Mouse (Mus musculus) ES-Bruce4 (cell line): Measurements from ENCODE around the gene Ptprg.

Experiments
- CTCF ChIP-seq: IDR thresholded peaks from one replicate; pipeline ENCODE4 v1.8.1; 2011; ENCODE audit warnings: low read depth, low read length
- POLR2A ChIP-seq: IDR thresholded peaks from one replicate; pipeline ENCODE4 v1.8.1; 2011; ENCODE audit warnings: low read length; ENCODE audit not compliant: insufficient read depth

DNA sequence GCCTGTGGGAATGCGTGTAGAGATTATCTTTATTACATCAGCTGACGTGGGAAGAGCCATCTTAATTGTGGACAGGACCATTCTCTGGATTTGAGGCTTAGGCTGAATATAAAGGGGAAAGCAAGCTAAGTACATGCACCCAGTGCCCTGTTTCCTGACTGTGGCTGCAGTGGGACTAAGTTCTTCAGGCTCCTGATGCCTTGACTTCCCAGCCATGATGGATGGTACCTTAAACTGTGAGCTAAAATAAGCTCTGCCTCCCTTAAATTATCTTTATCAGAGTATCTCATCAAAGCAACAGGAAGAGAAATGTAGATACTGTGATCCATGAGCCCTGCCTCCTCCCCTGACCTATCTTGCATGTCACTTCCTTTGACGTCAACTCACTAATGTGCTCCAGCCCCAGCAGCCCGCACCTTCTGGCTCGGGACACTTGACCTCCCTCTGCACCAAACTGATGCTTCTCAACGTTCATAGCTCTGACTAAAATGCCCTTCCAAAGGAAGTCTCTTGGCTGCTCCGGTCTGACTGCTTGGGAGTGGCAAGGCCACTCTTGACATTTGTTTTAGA lies 578.8 kb downstream of the Ptprg start:
- TF ChIP-seq POLR2A: no peak
- TF ChIP-seq CTCF: no peak
